In the genomic region with DNA sequence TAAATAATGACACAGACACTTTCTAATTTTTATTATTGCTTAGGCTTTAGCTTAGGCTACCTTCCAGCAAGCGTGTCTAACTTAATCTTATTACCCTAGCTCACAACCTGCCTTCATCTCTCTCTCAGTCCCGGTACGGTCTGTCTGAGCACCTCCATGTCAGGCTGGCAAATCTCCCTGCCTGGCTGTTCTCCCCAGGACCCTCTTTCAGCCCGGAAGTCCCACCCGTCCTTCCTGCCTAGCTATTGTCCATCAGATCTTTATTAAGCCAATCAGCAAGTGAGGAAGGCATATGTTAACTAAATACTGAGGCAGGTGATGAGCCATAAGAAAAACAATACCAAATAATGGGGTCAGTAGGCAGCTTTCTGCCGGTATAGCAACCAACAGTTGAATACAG, we compare ENCODE assay signal across 21 mouse cellular contexts.
A peak's percentile ranks its signal among the peaks of the same experiment; 100 is the strongest.
DNase-seq lines count a peak whose midpoint lies in the region; ATAC-seq lines count a peak whose summit lies in the region.
"Had no signal": no experiment of that assay in that cellular context is flagged by ENCODE, and none has a peak within 500 bp of the region (broad histone marks: within the 10 kb centered on the region; RNA-seq: fewer than 3 reads in every experiment).

No protein-coding gene starts in this region.

- 55% methylated on average over 6 of the region's 6 CpGs for WGBS in forebrain, embryonic 16.5 days
- WGBS in forebrain, embryonic 13.5 days, result 60% methylated on average over 6 of the region's 6 CpGs
- WGBS in midbrain, embryonic 11.5 days, result 55% methylated on average over 6 of the region's 6 CpGs
- 67% methylated on average over 6 of the region's 6 CpGs for WGBS in midbrain, embryonic 10.5 days
- 36% methylated on average over 6 of the region's 6 CpGs for WGBS in hindbrain, embryonic 16.5 days

- peaks cover 23% of the 10 kb centered on the region for H3K4me1 ChIP-seq in forebrain, embryonic 16.5 days (replicated peaks; ENCODE audit: control insufficient read depth, insufficient read depth, low read length)
- H3K4me1 ChIP-seq in forebrain, embryonic 13.5 days, result peaks cover 26% of the 10 kb centered on the region
- peaks cover 12% of the 10 kb centered on the region for H3K4me1 ChIP-seq in midbrain, embryonic 11.5 days (ENCODE audit: control insufficient read depth, insufficient read depth, low read length)
- peaks cover 42% of the 10 kb centered on the region for H3K4me1 ChIP-seq in midbrain, embryonic 10.5 days
- H3K4me1 ChIP-seq in hindbrain, embryonic 16.5 days (ENCODE audit: control insufficient read depth, insufficient read depth, low read depth, low read length), result peaks cover 15% of the 10 kb centered on the region

- ATAC-seq in forebrain, embryonic 16.5 days, result 0 out of 2 replicates have a peak, but pooled peaks have one; percentile 4
- ATAC-seq in forebrain, embryonic 13.5 days, result no peak
- no peak for ATAC-seq in midbrain, embryonic 11.5 days (ENCODE audit: low FRiP score)
- no peak for ATAC-seq in hindbrain, embryonic 16.5 days
- ATAC-seq in granulocyte monocyte progenitor cell, adult 5-6 weeks (replicated peaks; ENCODE audit: poor library complexity, severe bottlenecking), result no peak
- ATAC-seq: activated CD4-positive, CD25-positive, alpha-beta regulatory T cell, adult 4 months; intestine, postnatal 0 days had no signal

- H3K27ac ChIP-seq in forebrain, embryonic 16.5 days (ENCODE audit: low read length), result peak overlapping the region; percentile 3; the same call in 1 of the 2 replicates
- no peak overlapping the region for H3K27ac ChIP-seq in forebrain, embryonic 13.5 days
- H3K27ac ChIP-seq in midbrain, embryonic 11.5 days (ENCODE audit: low read depth, low read length), result no peak overlapping the region
- H3K27ac ChIP-seq in midbrain, embryonic 10.5 days (replicated peaks), result no peak overlapping the region
- 0 out of 2 replicates have a peak overlapping the region, but pooled peaks have one; percentile 39 for H3K27ac ChIP-seq in hindbrain, embryonic 16.5 days (ENCODE audit: low read depth, low read length)
- H3K27ac ChIP-seq: kidney, embryonic 15.5 days; liver, embryonic 15.5 days had no signal

- H3K4me2 ChIP-seq in forebrain, embryonic 16.5 days (ENCODE audit: low read length), result no peak overlapping the region
- no peak overlapping the region for H3K4me2 ChIP-seq in forebrain, embryonic 13.5 days
- no peak overlapping the region for H3K4me2 ChIP-seq in midbrain, embryonic 11.5 days
- no peak overlapping the region for H3K4me2 ChIP-seq in hindbrain, embryonic 16.5 days (ENCODE audit: low read length)
- H3K4me2 ChIP-seq: kidney, embryonic 15.5 days; liver, embryonic 15.5 days had no signal

- no peaks in the 10 kb centered on the region for H3K36me3 ChIP-seq in forebrain, embryonic 16.5 days (ENCODE audit: control insufficient read depth, insufficient read depth)
- H3K36me3 ChIP-seq in forebrain, embryonic 13.5 days (ENCODE audit: poor library complexity, severe bottlenecking), result no peaks in the 10 kb centered on the region
- no peaks in the 10 kb centered on the region for H3K36me3 ChIP-seq in midbrain, embryonic 11.5 days (ENCODE audit: control insufficient read depth, insufficient read depth, low read length)
- no peaks in the 10 kb centered on the region for H3K36me3 ChIP-seq in midbrain, embryonic 10.5 days
- H3K36me3 ChIP-seq in hindbrain, embryonic 16.5 days (ENCODE audit: control insufficient read depth, insufficient read depth, low read length), result no peaks in the 10 kb centered on the region
- H3K36me3 ChIP-seq: G1E; kidney, embryonic 15.5 days; liver, embryonic 15.5 days had no signal

- no peak overlapping the region for H3K9ac ChIP-seq in forebrain, embryonic 16.5 days (replicated peaks; ENCODE audit: low read depth, low read length)
- H3K9ac ChIP-seq in forebrain, embryonic 13.5 days, result no peak overlapping the region
- H3K9ac ChIP-seq in midbrain, embryonic 11.5 days (ENCODE audit: low read length), result 0 out of 2 replicates have a peak overlapping the region, but pooled peaks have one; percentile 7
- no peak overlapping the region for H3K9ac ChIP-seq in hindbrain, embryonic 16.5 days (ENCODE audit: low read depth, low read length)
- H3K9ac ChIP-seq: kidney, embryonic 15.5 days; liver, embryonic 15.5 days had no signal

- H3K4me3 ChIP-seq in forebrain, embryonic 16.5 days (replicated peaks; ENCODE audit: low read length), result no peak overlapping the region
- no peak overlapping the region for H3K4me3 ChIP-seq in forebrain, embryonic 13.5 days
- no peak overlapping the region for H3K4me3 ChIP-seq in midbrain, embryonic 11.5 days (ENCODE audit: low read depth, low read length)
- H3K4me3 ChIP-seq in midbrain, embryonic 10.5 days, result no peak overlapping the region
- H3K4me3 ChIP-seq in hindbrain, embryonic 16.5 days (ENCODE audit: low read length), result no peak overlapping the region
- H3K4me3 ChIP-seq: kidney, embryonic 15.5 days; liver, embryonic 15.5 days; myocyte had no signal

- H3K27me3 ChIP-seq in forebrain, embryonic 16.5 days (replicated peaks; ENCODE audit: control insufficient read depth, insufficient read depth, low read length), result no peaks in the 10 kb centered on the region
- H3K27me3 ChIP-seq in forebrain, embryonic 13.5 days, result no peaks in the 10 kb centered on the region
- H3K27me3 ChIP-seq in midbrain, embryonic 11.5 days (ENCODE audit: control insufficient read depth, insufficient read depth, low read length), result no peaks in the 10 kb centered on the region
- H3K27me3 ChIP-seq in midbrain, embryonic 10.5 days (ENCODE audit: low read depth, poor library complexity, severe bottlenecking), result no peaks in the 10 kb centered on the region
- no peaks in the 10 kb centered on the region for H3K27me3 ChIP-seq in hindbrain, embryonic 16.5 days (replicated peaks; ENCODE audit: control insufficient read depth, insufficient read depth, low read length)
- H3K27me3 ChIP-seq: kidney, embryonic 15.5 days had no signal

- H3K9me3 ChIP-seq in forebrain, embryonic 16.5 days (ENCODE audit: control insufficient read depth, low read length), result no peaks in the 10 kb centered on the region
- no peaks in the 10 kb centered on the region for H3K9me3 ChIP-seq in forebrain, embryonic 13.5 days (replicated peaks)
- no peaks in the 10 kb centered on the region for H3K9me3 ChIP-seq in midbrain, embryonic 11.5 days (ENCODE audit: control insufficient read depth, low read length)
- no peaks in the 10 kb centered on the region for H3K9me3 ChIP-seq in midbrain, embryonic 10.5 days (replicated peaks)
- H3K9me3 ChIP-seq in hindbrain, embryonic 16.5 days (ENCODE audit: control insufficient read depth, low read length), result no peaks in the 10 kb centered on the region
- H3K9me3 ChIP-seq: G1E; kidney, embryonic 15.5 days; liver, embryonic 15.5 days had no signal

- peak; percentile 60 for DNase-seq in midbrain, embryonic 11.5 days (ENCODE audit: low spot score, missing footprints)
- DNase-seq in midbrain, embryonic 10.5 days (ENCODE audit: low spot score), result no peak
- DNase-seq in kidney, postnatal 14 days, result no peak
- DNase-seq: adrenal gland, postnatal 10 days; cerebellum, adult 11 months; cerebellum, postnatal 10 days; gastrocnemius, postnatal 10 days; lung, postnatal 14 days; right cerebral cortex, postnatal 14 days; spleen, adult 18-20 months; thymus, postnatal 25 days had no signal

Comparison
In these comparisons a context has a peak if more than half of its experiments do, and no peak if none do; other contexts are left out.
1. H3K27ac ChIP-seq: peak in forebrain, embryonic 16.5 days (single experiment) and hindbrain, embryonic 16.5 days (single experiment); none in forebrain, embryonic 13.5 days (single experiment), midbrain, embryonic 11.5 days (single experiment) and midbrain, embryonic 10.5 days (single experiment).